Mouse (Mus musculus): ENCODE results near the gene Rarres2.

The Rarres2 gene

DNA sequence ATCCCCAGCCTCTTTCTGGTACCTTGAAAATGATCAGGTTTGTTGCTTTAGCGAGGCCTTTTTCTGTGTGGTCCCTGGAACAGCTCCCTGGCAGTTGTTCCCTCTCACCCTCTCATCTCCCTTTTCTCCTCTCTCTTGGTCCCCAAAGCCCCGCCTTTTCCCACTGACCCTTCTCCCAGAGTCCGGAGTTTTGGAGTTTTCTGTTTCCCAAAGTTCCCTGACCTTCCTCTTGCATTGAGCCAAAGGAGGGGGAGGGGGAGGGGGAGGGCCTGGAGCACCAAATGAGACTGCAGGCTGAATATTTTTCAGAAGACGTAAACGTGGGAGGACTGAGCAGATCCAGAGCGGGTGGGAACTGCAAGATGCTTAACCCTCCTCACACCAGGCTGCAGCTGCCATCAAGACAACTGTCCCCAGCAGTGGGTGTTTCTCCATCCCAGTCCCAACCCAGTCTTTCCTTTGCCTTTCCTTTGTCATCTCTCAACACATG, at the start of gene Rarres2:
TSS of gene Rarres2 (minus strand) at position 218 of the 490 bp plus-strand sequence.
- DNase-seq, result peak; percentile 66 to 67

DNA sequence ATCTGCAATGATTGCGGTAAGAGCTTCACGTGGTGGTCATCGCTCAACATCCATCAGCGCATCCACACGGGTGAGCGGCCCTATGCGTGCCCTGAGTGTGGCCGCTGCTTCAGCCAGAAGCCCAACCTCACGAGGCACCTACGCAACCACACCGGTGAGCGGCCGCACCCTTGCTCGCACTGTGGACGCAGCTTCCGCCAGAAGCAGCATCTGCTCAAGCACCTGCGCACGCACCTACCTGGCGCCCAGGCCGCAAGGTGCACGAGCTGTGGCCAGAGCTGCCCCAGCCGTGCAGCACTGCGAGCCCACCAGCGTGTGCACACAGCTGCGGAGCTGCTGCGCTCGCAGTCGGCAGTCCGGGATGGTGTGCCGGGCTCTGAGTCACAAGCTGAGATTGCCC, 47.4 kb upstream of the Rarres2 start:
- no peak for DNase-seq

DNA sequence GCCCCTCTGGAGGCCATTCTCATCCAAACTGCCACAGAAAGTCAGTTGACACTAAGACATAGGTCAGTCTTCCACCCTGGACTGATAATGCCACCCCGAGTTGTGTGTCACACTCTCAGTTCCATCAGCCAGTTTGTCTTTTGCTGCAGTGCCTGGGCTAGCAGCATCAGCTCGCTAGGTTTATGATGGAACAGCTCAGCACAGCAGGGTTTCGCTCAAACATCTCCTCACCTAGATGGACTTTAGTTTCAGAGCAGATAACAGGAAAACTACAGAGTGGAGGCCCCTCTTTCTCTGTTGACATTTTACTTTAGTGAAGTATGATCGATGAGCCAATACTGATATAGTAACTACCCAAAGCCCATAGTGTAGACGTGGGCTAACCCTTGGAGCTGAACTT, 42.2 kb upstream of the Rarres2 start:
- DNase-seq, result no peak

DNA sequence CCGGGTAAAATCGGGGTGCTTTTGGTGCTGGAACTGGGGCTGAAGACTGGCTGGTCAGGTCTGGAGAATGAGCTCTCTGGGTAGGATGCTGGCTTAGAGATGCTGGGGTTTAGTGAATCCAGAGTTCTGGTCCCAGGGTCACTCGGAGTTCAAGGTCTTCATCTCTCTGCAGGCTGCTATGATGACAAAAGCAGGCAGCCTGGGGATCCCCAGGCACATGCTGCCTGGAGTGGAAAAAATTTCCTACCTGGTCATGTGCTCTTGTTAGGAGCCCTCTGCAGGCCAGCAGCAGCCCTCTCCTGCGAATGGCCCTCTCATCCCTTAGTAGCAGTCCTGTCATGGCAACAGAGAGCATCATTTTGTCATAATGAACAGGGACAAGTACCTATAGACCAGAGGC, 40.9 kb upstream of the Rarres2 start:
- no peak for DNase-seq

DNA sequence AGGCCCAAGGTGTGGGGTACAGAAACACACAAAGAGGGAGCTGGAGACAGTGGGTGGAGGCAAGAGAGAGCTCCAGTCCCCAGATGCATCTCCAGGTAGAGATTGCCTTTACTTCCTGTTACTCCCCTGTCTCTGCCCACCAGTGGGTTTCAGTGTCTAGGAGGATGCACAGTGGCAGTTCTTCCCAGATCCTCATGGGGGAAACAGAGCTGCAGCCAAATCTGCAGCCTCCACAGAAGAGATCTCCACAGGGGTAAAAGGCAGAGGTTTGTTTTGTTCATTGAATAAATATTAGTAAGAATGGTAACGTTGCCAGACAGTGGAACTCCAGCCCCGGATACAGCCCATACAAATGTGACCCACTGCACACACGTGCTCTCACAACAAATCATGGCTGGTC, 38.1 kb upstream of the Rarres2 start:
- DNase-seq, result no peak

DNA sequence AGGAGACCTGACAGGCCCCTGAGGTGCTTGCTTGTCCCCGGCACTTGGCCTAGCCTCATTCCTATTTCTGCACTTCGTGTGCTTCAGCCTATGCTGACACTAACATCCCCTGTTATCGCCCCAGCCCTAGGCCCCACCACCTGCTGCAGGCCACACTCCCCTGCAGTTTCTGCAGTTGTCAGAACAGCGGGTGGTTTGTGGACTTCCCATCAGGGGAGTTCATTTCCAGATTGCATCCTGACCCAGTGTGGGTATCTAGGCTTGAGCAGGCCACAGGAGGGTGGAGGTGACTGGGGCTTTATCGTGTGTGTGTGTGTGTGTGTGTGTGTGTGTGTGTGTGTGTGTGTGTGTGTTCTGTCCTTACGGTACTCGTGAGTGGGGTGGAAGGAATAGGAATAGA, 36.9 kb upstream of the Rarres2 start:
- DNase-seq, result no peak

DNA sequence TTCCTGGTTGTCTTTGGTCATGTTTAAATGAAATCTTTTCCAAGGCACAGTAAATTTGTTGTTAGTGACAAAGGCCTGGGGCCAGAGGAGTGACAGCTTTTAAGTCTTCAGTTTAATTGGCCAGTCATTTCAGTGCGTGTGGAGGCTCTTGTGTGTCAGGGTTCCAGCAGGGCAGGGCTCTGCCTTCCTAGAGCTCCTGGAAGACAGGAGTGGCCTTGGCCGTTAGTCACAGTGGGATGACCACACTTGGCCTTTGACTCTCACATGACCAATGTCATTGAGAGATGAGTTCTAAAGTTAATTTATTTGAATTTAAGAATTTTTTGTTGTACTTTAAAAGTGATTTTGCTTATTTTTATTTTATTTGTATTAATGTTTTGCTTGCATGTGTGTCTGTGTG, 35.5 kb upstream of the Rarres2 start:
- DNase-seq, result no peak

DNA sequence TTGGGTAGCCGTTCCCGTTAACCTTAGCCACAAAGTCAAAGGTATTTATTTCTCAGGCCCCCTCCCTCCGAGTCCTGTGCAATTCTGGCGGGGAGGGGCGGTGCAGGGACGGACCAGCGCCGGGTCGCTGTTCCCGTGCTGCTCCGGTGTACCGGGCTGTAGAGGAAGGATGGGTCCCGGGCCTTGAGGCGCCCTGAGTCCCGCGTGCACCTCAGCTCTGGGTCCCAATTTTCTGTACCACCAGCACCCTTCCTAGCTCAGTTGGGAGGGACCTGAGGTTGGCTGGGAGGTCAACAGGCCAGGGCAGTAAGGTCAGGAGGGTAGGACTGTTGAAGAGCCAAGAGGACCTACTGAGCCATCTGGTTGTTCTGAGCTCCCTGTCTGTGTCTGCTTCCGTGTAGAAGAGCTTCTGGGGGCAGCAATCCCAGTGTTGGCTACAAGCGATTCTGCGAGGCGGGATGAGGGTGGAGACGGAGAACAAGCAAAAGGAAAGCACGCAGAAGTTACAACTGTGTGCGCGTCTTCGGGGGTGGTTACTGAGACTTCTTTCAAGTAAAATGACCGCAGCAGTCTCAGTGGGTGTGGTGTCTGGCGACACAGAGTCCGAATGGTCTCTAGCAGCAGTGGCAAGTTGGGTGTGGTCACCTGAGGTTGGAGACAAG, 29.6 kb upstream of the Rarres2 start:
- DNase-seq, result no peak

DNA sequence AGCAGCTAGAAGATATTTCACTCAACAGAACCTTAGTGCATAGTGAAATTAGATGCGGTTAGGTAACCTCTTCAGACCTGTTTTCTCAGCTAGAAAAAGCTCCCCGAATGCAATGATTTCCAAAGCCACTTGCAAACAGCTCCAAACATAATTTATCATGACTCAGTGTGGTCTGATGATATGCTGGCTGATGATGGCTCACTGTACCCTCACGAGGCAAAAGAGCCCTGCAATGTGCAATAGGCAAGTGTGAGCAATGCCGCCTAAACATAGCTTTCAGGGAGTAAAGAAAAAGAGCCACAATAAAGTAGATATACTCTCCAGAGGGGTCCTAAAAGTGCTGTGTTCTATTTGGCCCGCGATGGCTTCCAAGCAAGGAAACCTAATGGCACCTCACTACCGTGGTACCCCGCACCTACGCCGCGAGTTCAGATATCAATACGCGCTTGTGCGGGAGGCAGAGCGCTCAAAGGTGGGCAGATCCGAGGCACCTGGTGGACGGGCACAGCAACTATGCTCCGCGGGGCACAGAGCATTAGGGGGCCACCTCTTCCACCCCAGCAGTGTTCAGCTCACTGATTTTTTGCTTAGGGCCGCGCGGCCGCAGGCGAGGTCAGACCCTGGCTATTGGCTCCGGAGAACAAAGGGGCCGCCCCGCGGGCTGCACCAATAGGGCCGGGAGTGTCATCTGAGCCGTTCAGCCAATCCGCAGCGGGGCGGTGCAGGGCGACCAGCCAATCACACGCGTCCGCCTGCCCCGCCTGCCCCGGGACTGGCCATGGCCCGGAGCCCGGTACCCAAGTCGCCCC, 28.9 kb upstream of the Rarres2 start, which contains the start of gene Zfp775:
TSS of gene Zfp775 (plus strand) at position 793 of the 809 bp plus-strand sequence.
- peak; percentile 98 for DNase-seq

DNA sequence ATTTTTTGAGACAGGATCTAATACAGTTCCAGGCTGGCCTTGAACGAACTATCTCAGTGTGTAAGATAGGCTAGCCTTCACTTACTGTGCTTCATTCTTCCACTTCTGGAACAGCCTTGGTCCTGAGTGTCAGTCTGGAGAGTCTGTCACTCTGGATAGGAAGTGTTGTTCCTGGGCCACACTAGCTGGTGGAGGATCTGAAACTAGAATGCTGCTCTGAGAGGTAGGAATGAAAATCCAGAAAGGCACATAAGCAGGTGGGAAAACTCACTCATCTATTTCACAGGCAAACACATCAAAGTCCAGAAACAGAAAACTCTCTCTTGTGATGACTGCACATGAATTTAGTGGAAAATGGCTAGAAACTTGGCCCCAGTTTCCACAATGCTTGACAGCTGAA, 28.0 kb upstream of the Rarres2 start:
- DNase-seq, result no peak

DNA sequence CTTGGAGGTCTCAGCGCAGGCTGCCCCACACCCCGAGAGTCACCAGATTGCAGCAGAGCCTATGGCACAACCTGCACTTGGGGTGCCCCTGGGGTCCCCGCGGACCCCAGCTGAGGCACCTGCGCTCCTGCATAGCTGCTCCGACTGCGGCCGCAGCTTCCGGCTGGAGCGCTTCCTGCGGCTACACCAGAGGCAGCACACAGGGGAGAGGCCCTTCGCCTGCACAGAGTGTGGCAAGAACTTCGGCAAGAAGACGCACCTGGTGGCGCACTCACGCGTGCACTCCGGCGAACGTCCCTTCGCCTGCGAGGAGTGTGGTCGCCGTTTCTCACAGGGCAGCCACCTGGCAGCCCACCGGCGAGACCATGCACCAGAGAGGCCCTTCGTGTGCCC, 24.6 kb upstream of the Rarres2 start:
- no peak for DNase-seq

DNA sequence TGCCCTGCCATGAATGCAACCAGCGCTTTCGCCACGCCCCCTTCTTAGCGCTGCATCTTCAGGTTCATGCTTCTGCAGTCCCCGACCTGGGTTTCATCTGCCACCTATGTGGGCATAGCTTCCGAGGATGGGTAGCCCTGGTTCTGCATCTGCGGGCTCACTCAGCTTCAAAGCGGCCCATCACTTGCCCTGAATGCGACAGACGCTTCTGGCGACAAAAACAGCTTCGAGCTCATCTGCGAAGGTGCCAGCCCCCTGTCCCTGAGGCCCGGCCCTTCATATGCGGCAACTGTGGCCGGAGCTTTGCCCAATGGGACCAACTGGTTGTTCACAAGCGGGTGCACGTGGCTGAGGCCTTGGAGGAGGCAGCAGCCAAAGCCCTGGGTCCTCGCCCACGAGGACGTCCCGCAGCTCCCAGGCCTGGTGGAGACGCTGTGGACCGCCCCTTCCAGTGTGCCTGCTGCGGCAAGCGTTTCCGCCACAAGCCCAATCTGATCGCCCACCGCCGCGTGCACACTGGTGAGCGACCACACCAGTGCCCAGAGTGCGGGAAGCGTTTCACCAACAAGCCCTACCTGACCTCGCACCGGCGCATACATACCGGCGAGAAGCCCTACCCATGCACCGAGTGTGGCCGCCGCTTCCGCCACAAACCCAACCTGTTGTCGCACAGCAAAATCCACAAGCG, 24.1 kb upstream of the Rarres2 start:
- DNase-seq, result no peak

DNA sequence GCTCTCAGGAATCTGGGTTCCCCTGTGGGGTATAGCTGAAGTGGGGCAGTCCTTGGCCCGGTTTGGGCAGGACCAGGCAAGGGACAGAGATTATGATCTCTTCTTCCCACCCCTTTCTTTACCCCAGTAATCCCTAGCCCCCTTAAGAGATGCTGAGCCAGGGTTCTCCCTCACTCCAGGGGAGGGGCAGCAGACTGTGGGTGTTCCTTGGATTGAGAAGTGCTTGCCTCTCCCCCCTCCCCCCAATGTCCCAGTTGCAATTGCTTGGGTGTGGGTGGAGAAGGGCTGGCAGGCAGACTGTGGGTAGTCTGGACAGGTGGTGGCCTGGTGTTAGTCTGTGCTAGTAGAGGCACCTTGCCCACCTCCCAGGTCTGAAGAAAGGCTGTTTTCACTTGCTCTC, 22.7 kb upstream of the Rarres2 start:
- no peak for DNase-seq

DNA sequence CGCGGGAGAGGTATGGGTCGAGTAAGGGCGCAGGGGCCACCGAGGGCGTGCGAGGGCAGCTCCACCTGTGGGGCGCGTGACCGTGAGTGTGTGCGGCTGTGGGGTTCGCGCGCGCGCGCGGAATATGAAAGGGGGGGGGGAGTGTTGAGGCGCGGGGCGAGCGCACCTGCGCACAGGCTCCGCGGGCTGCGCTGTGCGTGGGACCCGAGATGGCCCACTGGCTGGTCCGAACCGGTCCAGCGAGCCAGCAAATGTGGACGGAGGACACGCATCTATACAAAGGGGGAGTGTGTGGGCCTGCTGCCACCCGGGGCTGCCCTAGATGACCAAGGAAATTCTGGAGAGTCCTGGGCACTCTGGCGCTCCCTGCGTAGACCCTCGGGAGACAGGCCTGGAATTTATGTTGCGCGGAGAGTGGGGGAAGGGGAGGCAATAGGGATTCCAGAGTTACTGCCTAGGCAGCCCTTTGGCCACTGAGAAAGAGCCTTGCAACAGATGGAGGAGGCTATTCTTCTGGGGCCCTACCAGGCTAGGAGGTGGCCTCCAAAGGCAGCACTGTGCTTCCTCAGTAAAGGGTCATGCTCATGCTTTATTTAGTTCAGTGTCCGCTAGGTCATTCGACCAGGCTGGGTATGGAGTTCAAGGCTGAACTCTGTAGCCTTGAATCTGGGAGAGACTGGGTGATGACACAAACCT, 21.6 kb upstream of the Rarres2 start:
- DNase-seq, result peak; percentile 61 to 64

DNA sequence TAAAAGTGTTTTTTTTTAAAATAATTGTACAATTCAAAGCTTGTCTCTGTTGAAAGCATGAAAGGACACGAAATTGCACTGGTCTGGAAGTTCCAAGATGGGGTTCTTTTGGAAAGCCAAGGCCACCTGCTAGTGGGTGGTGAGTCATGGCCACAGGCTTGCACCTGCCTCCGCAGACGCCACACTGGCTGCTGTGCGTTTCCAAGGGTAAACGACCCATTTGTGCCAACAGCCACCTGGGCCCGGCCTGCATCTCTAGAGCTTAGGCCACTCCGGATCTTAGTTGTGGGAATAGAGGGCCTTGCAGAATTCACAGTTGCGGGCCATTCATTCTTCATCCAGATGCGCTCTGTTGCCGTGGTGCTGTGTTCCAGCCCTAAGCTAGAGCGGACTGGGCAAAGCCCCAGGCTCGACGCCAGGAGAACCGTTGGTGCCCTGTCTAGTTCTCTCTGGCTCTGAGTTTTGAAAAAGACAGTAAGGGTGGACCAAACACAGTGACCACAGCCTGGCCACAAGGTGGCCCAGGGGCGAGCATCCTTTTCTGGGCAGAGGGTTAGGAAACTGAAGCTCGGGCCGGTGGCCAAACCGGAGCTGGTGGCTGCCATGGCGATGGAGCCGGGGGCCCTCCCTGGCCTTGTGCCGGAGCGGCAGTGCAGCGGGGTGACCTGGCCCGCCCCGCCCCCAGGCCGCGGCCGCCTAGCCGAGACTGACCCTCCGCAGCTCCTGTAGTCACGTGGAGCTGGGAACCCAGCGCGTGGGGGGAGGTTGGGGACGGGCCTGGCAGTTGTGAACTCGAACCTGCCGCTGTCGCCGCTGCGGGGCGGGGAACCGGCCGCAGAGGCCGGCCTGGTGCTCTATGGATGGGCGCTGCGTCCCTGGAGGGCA, 20.8 kb upstream of the Rarres2 start, which contains the start of the genes Repin1 and Gm44965:
TSS of gene Repin1 (plus strand) at position 726 of the 885 bp plus-strand sequence.
TSS of gene Gm44965 (plus strand) at position 784 of the 885 bp plus-strand sequence.
- peak; percentile 95 to 96 for DNase-seq

DNA sequence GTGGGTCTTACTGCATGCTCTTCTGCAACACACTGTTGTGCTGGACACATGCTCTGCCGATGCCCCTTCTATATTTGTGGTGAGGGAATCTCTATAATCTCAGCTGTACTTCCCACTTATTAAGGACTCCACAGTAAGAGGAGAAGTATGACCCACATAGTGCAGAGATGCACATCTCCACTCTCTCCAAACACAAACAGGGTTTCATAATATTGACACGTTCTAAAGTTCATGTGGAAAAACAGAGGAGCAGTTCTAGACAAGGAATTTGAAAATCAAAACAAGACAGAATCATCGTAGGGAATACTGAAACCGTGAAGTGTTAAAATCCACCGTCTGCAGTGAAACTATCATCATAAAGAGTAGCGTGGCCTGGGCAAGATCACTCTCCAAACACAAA, 19.3 kb upstream of the Rarres2 start:
- no peak for DNase-seq

DNA sequence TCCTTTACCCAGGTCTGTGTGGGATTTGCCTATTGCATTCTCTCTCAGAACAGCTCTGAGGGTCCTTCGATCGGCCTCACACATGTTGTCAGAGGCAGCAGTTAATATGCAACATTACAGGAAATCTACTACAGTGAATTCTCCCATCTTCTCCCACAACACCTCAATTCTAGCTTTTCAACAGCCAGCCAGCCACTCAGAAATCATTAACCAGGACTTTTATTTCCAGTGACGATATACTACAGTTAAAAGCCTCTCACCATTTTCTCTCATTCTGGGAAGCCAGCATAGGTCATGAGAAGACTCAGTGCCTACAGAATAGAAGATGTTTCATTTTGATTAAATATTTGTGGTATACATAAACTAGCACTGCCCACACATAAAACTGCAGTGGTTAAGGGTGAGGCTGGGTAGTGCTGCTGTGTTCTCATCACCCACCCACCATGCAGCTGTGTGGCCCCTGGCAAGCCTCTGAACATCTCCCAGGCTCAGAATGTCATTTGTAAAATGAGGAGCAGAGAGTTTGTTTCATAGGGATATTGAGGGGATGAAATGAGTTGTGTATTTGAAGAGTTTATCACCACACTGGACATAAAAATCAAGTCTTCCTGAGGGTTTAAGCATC, 18.7 kb upstream of the Rarres2 start:
- DNase-seq, result peak in 1 of 2 experiments; percentile 63

DNA sequence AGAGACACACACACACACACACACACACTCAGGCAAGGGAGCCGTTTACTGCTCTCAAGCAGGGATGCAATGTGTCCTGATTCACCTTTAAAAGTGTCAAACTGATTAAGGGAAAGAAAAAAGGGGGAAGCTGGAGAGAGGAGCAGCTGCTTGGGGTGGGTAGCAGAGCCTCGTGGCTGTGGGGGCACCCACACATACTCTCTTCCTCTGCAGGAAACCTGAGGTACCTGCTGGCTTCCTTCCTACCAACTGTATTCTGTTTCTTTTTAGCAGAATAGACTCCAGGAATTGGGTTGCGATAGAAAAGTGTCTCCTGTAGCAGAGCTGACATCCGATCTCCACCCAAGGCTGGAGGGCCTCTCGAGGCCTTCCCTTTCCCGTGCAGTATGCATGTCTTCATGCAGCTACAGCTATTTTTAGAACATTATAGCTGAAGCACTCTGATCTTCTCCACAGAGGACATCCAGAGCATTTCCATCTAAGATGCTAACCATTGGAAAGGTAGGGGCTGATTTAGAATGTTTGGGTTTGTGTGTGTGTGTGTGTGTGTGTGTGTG, 16.7 kb upstream of the Rarres2 start, which contains the start of gene Gm45021:
TSS of gene Gm45021 (plus strand) at position 417 of the 557 bp plus-strand sequence.
- DNase-seq, result no peak

DNA sequence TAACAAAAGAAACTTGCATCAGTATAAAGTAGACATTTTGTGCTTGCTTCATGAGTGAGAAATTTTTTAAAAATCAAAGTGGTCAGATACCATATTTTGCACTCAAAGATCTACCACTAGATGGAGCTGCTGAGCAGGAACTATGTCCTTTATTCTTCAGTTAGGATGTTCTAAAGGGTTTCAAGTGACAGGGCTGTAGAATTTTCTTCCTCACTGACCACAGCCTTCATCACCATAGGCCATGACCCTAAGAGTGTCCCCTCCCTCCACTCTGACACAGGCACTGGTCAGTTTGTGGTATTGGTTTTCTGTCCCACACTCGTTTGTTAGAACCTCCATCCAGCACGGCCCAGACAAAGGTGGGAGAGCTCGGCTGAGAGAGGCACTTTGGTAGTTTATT, 9.4 kb upstream of the Rarres2 start:
- no peak for DNase-seq

DNA sequence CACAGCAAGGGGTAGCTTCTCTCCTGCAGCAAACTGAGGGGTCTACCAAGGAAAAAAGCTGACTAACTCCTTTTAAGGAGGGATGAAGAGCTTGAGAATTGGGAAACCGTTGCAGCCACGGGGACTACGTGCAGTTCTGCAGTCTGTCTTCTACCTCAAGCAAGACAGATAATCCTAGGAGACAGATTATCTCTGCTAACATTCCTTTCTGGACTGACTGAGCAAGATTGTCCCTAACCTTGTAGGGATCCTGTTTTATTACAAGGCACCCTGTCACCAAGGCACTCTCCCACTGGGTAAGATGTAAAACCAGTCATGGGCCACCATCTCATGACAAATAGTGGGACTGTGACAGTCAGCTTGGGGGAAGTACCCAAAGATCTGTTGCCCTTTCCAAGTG, 8.7 kb upstream of the Rarres2 start:
- DNase-seq, result no peak

DNA sequence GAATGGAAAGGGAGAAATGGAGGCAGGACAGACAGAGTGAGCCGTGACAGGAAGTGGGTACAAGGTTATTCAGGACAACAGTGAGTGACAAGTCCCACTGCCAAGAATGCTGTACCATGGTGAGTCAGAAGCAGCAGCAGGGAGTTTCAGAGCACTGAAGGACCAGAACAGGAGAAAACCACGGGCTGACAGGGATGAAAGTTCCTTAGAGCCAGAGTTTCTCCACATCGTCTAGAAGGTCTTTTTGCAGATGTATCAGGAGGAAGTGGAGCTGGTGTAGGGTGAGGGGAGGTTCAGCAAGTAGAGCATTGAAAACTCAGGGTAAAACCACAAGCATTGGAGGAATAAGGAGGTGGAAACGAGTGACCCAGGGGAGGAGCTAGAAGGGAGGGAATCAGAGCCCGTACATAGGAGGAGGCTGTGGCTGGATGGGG, 6.6 kb upstream of the Rarres2 start:
- DNase-seq, result no peak
